Mouse (Mus musculus) A20 (cell line): ENCODE measurements around the gene Fancm.
"Not testable (repeated sequence)": the region's sequence is repeated elsewhere in the genome, so short reads cannot be mapped to it uniquely, and the experiment has no call there.

Source experiments
- DNase-seq: peaks from one replicate; pipeline ENCODE4 v3.0.0-alpha.2; 2011; ENCODE audit warnings: low read depth, low spot score

Gene Fancm

DNA sequence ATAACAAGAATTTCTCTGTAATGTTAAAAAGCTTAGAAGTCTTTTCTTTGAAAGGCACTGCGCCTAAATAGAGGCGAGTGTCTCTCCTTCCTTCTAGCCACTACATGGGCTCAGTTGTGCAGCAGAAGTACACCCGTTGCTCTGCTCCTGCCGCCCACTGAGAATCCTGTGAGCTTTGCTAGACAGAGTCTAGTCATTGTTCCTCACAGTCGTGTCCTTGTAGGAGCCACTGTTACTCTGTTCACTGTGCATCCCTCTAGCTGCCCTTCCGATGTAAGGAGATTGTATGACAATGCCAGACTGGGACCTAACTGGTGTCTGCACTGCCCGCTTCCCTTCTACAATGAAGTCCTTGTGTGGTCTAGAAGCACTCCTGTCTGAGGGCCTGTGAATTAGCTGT lies 43.6 kb downstream of the Fancm start:
- no peak for DNase-seq

DNA sequence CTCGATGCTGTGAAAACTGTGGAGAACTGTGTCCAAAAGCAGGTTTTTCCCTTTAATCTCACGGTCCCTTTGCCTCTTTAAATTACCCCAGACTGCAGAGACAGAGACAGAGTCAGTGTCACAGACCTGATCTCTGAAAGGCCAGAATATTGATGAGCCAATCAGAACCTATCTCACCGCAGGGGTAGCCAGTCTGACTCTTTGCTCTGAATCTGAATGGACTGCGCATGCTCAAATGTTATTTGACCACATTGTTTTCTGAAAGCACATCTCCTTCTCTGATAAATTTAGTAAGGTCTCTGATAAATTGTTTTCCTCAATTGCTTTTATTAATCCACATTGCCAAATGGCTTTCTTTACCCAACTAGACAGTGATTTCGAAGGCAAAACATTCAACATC lies 44.0 kb downstream of the Fancm start:
- no peak for DNase-seq

DNA sequence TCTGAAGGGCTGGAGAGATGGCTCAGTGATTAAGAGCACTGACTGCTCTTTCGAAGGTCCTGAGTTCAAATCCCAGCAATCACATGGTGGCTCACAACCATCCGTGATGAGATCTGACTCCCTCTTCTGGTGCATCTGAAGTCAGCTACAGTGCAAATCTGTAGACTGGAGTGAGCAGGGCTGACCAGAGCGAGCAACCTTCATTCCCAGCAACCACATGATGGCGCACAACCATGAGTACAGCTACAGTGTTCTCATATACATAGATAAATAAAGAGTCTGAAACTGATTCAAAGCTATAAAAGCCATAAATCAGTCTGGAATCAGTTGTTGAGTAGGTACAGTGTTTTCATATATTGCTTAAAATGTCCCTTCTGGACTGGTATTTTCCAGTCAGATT lies 60.7 kb downstream of the Fancm start:
- DNase-seq, result not testable (repeated sequence)

GRCm38 (mm10) chr12:65172021-65172951 lies 96.9 kb downstream of the Fancm start, which contains the start of gene Mis18bp1:
TSS of gene Mis18bp1 (minus strand) at chr12:65172604.
- DNase-seq, result peak; percentile 98

DNA sequence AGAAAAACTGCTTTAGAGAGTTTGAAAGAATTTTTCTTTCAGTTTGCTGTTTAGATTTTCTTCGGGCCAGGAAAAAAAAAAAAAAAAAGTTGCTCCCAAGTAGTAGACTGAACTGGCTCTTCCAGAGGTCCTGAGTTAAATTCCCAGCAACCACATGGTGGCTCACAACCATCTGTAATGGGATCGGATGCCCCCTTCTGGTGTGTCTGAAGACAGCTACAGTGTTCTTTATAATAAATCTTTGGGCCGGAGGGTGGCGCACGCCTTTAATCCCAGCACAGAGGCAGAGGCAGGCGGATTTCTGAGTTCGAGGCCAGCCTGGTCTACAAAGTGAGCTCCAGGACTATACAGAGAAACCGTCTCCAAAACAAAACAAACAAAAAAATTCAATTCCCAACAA lies 97.6 kb downstream of the Fancm start:
- not testable (repeated sequence) for DNase-seq

DNA sequence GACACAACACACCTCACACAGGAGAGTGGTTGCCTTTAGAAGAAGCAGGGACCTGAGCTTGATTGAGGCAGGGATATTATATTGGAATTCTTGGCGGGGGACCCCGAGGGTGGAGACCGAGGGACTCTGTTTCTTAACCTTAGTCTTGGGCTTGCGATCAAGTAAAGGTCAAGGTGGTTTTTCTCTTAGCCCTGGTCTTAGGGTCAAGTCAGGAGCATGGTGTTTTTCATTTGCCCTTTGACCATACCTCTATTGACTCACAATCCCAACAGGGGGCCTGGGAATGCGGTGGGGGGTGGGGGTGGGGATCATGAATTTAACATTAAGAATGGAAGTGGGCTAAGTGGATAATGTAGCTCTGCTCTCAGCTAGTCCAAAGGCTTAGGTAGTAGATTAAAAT lies 98.3 kb downstream of the Fancm start:
- no peak for DNase-seq
